In the genomic region with DNA sequence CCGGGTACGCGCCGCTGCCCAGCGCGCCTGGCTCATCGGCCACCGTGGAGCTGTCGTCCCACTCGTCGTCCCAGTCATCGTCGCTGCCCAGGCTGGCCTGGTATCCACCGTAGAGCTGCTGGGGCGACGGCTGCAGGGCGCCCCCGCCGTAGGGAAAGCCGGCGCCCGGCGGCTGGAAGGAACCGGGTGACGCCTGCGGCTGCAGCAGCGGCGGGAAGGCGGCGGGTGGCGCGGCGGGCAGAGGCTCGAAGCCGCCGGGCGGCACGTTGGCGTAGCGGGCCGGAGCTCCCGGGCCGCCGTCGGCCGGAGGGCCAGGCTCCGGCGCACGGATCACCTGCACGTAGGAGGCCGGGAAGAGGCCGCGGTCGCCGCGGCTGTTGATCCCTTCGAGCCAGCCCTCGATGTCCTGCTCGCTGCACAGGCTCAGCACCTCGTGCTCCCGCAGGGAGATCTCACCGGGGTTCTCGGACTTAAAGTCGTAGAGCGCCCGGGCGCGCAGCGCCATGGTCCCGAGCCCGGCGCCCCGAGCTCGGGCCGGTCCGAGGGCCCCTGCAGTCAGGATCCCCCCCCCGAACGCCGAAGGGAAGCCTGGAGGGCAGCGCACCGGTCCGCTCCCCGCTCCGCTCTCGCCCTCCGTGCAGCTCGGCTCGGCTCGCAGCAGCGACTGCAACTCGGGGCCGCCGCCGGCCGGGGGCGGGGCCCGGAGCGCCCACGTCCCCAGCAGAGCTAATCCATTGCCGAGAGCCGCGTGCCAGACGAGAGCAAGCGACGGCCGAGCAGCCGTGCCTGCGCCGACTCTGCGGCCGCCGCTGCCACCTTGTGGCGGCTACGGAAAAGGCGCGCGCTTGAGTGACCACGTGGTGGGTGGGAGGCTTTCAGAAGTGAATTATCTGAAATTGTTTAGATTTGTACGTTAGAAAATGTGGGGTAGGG, we compare ENCODE assay signal across 8 mouse cellular contexts. TPM values are rescaled to one million over a fixed set of nuclear protein-coding genes. Genes with fewer than 3 reads are reported as not detected.
DNase-seq lines count a peak whose midpoint lies in the region; ATAC-seq lines count a peak whose summit lies in the region.

A gene (minus strand): TSS at position 674 of the 933 bp plus-strand sequence.

- no peaks in the 10 kb centered on the region for H3K9me3 ChIP-seq in hindbrain, embryonic 15.5 days

- under 1% methylated on average over 92 of the region's 119 CpGs for WGBS in hindbrain, embryonic 15.5 days

- peak within 1 kb of the TSS; percentile 85 for H3K27ac ChIP-seq in hindbrain, embryonic 15.5 days (replicated peaks)

- H3K36me3 ChIP-seq in hindbrain, embryonic 15.5 days, result no peaks in the 10 kb centered on the region

- H3K27me3 ChIP-seq in hindbrain, embryonic 15.5 days, result no peaks in the 10 kb centered on the region

- H3K9ac ChIP-seq in hindbrain, embryonic 15.5 days, result peak within 1 kb of the TSS; percentile 76

- peak; percentile 98 for DNase-seq in ZHBTc4 (ENCODE audit: low read depth, low spot score)
- peak; percentile 88 to 96 for DNase-seq in cerebellum, postnatal 4 days (ENCODE audit: low spot score in 2 of 2)
- peak; percentile 90 for DNase-seq in gastrocnemius, adult 18-20 months (ENCODE audit: low spot score)
- DNase-seq in left cerebral cortex, adult 11 months (ENCODE audit: low spot score), result peak; percentile 81
- peak; percentile 95 for DNase-seq in lung, postnatal 36 days
- DNase-seq in retina, embryonic 14.5 days (ENCODE audit: low spot score), result peak; percentile 94
- peak; percentile 91 to 92 for DNase-seq in thymus, postnatal 36 days

- ATAC-seq in hindbrain, embryonic 15.5 days (ENCODE audit: low FRiP score, low read depth), result peak; percentile 92

- peak within 1 kb of the TSS; percentile 88 for H3K4me2 ChIP-seq in hindbrain, embryonic 15.5 days

- H3K4me3 ChIP-seq in hindbrain, embryonic 15.5 days, result peak within 1 kb of the TSS; percentile 62

- H3K4me1 ChIP-seq in hindbrain, embryonic 15.5 days (replicated peaks), result peaks cover 43% of the 10 kb centered on the region

RNA-seq across cellular contexts. Expression of the gene that starts here (rescaled TPM):
- 10 to 100 TPM in 1 of 2 experiments, 1 to 10 TPM in 1; 9.2 to 11.3 TPM for total RNA-seq in gastrocnemius, adult 18-20 months (2021)
- polyA plus RNA-seq in hindbrain, embryonic 15.5 days (2015; fragmentation: Nextera tagmentation; extraction: Ambion mirVana), result 11.3 and 12.0 TPM in 2 replicates

Comparison
In these comparisons a context has a peak if more than half of its experiments do, and no peak if none do; other contexts are left out.
1. Peak in every context shown above with its lines: DNase-seq, ATAC-seq, H3K4me3 ChIP-seq and H3K27ac ChIP-seq.